Mouse (Mus musculus): ENCODE data around the gene Abcc8. TPM values are rescaled to one million over a fixed set of nuclear protein-coding genes. Genes with fewer than 3 reads are reported as not detected.

Gene Abcc8
- 1.6 and 3.0 TPM in 2 replicates for polyA plus RNA-seq (2015; fragmentation: Nextera tagmentation; extraction: Ambion mirVana)

GRCm38 (mm10) chr7:46179431-46180275 is at the start of gene Abcc8:
TSS of gene Abcc8 (minus strand) at chr7:46180033.
- WGBS: under 1% methylated on average over 70 of the region's 75 CpGs
- no peak within 1 kb of the TSS for H3K9ac ChIP-seq
- H3K4me3 ChIP-seq: peak within 1 kb of the TSS; percentile 36
- H3K9me3 ChIP-seq: no peaks in the 10 kb centered on the region
- H3K4me1 ChIP-seq: peaks cover 11% of the 10 kb centered on the region; the same call in 1 of the 2 replicates
- H3K36me3 ChIP-seq: no peaks in the 10 kb centered on the region
- ATAC-seq (ENCODE audit: borderline replicate concordance, extremely low read depth, low FRiP score, low TSS enrichment): peak; percentile 27; the same call in 1 of the 2 replicates
- peaks cover 53% of the 10 kb centered on the region for H3K27me3 ChIP-seq
- peak within 1 kb of the TSS; percentile 69 for H3K4me2 ChIP-seq
- H3K27ac ChIP-seq: no peak within 1 kb of the TSS

- Histone ChIP-seq H3K4me1 (no peaks in the 10 kb centered on the region), H3K36me3 (no peaks in the 10 kb centered on the region), H3K4me2 (no peak overlapping the region), H3K9ac (no peak overlapping the region), H3K27ac (no peak overlapping the region), H3K27me3 (no peaks in the 10 kb centered on the region), H3K4me3 (no peak overlapping the region), H3K9me3 (no peaks in the 10 kb centered on the region)
- 56% methylated on average over 4 of the region's 4 CpGs for WGBS
- no peak for ATAC-seq (ENCODE audit: borderline replicate concordance, extremely low read depth, low FRiP score, low TSS enrichment)
Measured at GRCm38 (mm10) chr7:46226936-46227335, 47.1 kb upstream of the Abcc8 start.

- Histone ChIP-seq H3K27me3 (no peaks in the 10 kb centered on the region), H3K9ac (no peak overlapping the region), H3K27ac (no peak overlapping the region), H3K4me3 (no peak overlapping the region), H3K36me3 (no peaks in the 10 kb centered on the region), H3K4me2 (no peak overlapping the region), H3K4me1 (no peaks in the 10 kb centered on the region), H3K9me3 (no peaks in the 10 kb centered on the region)
- ATAC-seq (ENCODE audit: borderline replicate concordance, extremely low read depth, low FRiP score, low TSS enrichment): no peak
- WGBS: 23% methylated on average over 7 of the region's 7 CpGs
Measured at GRCm38 (mm10) chr7:46226253-46226652, 46.4 kb upstream of the Abcc8 start.

GRCm38 (mm10) chr7:46220591-46221129 is 40.8 kb upstream of the Abcc8 start:
- Histone ChIP-seq H3K4me1 (no peaks in the 10 kb centered on the region), H3K4me3 (no peak overlapping the region), H3K9ac (no peak overlapping the region), H3K9me3 (no peaks in the 10 kb centered on the region), H3K27ac (no peak overlapping the region), H3K36me3 (no peaks in the 10 kb centered on the region), H3K27me3 (peaks cover 7% of the 10 kb centered on the region; the same call in 1 of the 2 replicates), H3K4me2 (no peak overlapping the region)
- ATAC-seq (ENCODE audit: borderline replicate concordance, extremely low read depth, low FRiP score, low TSS enrichment): no peak
- WGBS: 50% methylated on average over 8 of the region's 8 CpGs

- no peaks in the 10 kb centered on the region for H3K36me3 ChIP-seq
- 0 out of 2 replicates have a peak, but pooled peaks have one; percentile 37 for ATAC-seq (ENCODE audit: borderline replicate concordance, extremely low read depth, low FRiP score, low TSS enrichment)
- no peak overlapping the region for H3K9ac ChIP-seq
- WGBS: 13% methylated on average over 11 of the region's 11 CpGs
- no peak overlapping the region for H3K4me2 ChIP-seq
- peaks cover 7% of the 10 kb centered on the region; the same call in 1 of the 2 replicates for H3K27me3 ChIP-seq
- H3K27ac ChIP-seq: no peak overlapping the region
- no peaks in the 10 kb centered on the region for H3K9me3 ChIP-seq
- H3K4me1 ChIP-seq: no peaks in the 10 kb centered on the region
- H3K4me3 ChIP-seq: no peak overlapping the region
Measured at GRCm38 (mm10) chr7:46218415-46218814, 38.6 kb upstream of the Abcc8 start.

- no peaks in the 10 kb centered on the region for H3K4me1 ChIP-seq
- no peak overlapping the region for H3K4me3 ChIP-seq
- H3K27me3 ChIP-seq: peaks cover 7% of the 10 kb centered on the region; the same call in 1 of the 2 replicates
- no peaks in the 10 kb centered on the region for H3K36me3 ChIP-seq
- no peaks in the 10 kb centered on the region for H3K9me3 ChIP-seq
- no peak for ATAC-seq (ENCODE audit: borderline replicate concordance, extremely low read depth, low FRiP score, low TSS enrichment)
- no peak overlapping the region for H3K9ac ChIP-seq
- H3K27ac ChIP-seq: no peak overlapping the region
- no peak overlapping the region for H3K4me2 ChIP-seq
- WGBS: 58% methylated on average over 2 of the region's 2 CpGs
Measured at GRCm38 (mm10) chr7:46216481-46216880, 36.6 kb upstream of the Abcc8 start.

GRCm38 (mm10) chr7:46210276-46210675 is 30.4 kb upstream of the Abcc8 start:
- no peak for ATAC-seq (ENCODE audit: borderline replicate concordance, extremely low read depth, low FRiP score, low TSS enrichment)
- H3K4me3 ChIP-seq: no peak overlapping the region
- WGBS: 76% methylated on average over 6 of the region's 6 CpGs

GRCm38 (mm10) chr7:46208131-46208530 is 28.3 kb upstream of the Abcc8 start:
- ATAC-seq (ENCODE audit: borderline replicate concordance, extremely low read depth, low FRiP score, low TSS enrichment): no peak
- H3K27ac ChIP-seq: no peak overlapping the region
- no peak overlapping the region for H3K4me2 ChIP-seq
- no peaks in the 10 kb centered on the region for H3K27me3 ChIP-seq
- H3K4me1 ChIP-seq: no peaks in the 10 kb centered on the region
- WGBS: 83% methylated on average over 8 of the region's 8 CpGs
- no peak overlapping the region for H3K4me3 ChIP-seq
- no peak overlapping the region for H3K9ac ChIP-seq
- H3K36me3 ChIP-seq: no peaks in the 10 kb centered on the region
- H3K9me3 ChIP-seq: no peaks in the 10 kb centered on the region

More at GRCm38 (mm10) chr7:46210276-46210675, 30.4 kb upstream of the Abcc8 start:
- Histone ChIP-seq H3K27me3 (no peaks in the 10 kb centered on the region), H3K9me3 (no peaks in the 10 kb centered on the region), H3K36me3 (no peaks in the 10 kb centered on the region), H3K9ac (no peak overlapping the region), H3K4me2 (no peak overlapping the region), H3K4me1 (no peaks in the 10 kb centered on the region), H3K27ac (no peak overlapping the region)

GRCm38 (mm10) chr7:46204775-46205174 is 24.9 kb upstream of the Abcc8 start:
- Histone ChIP-seq H3K4me3 (no peak overlapping the region), H3K36me3 (no peaks in the 10 kb centered on the region), H3K9ac (no peak overlapping the region), H3K27me3 (no peaks in the 10 kb centered on the region), H3K4me1 (no peaks in the 10 kb centered on the region), H3K9me3 (no peaks in the 10 kb centered on the region), H3K4me2 (no peak overlapping the region), H3K27ac (no peak overlapping the region)
- 56% methylated on average over 6 of the region's 6 CpGs for WGBS
- no peak for ATAC-seq (ENCODE audit: borderline replicate concordance, extremely low read depth, low FRiP score, low TSS enrichment)

GRCm38 (mm10) chr7:46204046-46204471 is 24.2 kb upstream of the Abcc8 start:
- H3K27me3 ChIP-seq: no peaks in the 10 kb centered on the region
- no peaks in the 10 kb centered on the region for H3K9me3 ChIP-seq
- no peaks in the 10 kb centered on the region for H3K4me1 ChIP-seq
- H3K4me2 ChIP-seq: no peak overlapping the region
- no peak for ATAC-seq (ENCODE audit: borderline replicate concordance, extremely low read depth, low FRiP score, low TSS enrichment)
- H3K4me3 ChIP-seq: no peak overlapping the region
- no peaks in the 10 kb centered on the region for H3K36me3 ChIP-seq
- H3K27ac ChIP-seq: no peak overlapping the region
- 34% methylated on average over 11 of the region's 11 CpGs for WGBS
- no peak overlapping the region for H3K9ac ChIP-seq

- H3K36me3 ChIP-seq: no peaks in the 10 kb centered on the region
- H3K27ac ChIP-seq: no peak overlapping the region
- WGBS: 13% methylated on average over 14 of the region's 14 CpGs
- H3K9ac ChIP-seq: no peak overlapping the region
- H3K27me3 ChIP-seq: no peaks in the 10 kb centered on the region
- ATAC-seq (ENCODE audit: borderline replicate concordance, extremely low read depth, low FRiP score, low TSS enrichment): no peak
- no peaks in the 10 kb centered on the region for H3K9me3 ChIP-seq
- H3K4me1 ChIP-seq: no peaks in the 10 kb centered on the region
- no peak overlapping the region for H3K4me2 ChIP-seq
- H3K4me3 ChIP-seq: no peak overlapping the region
Measured at GRCm38 (mm10) chr7:46201649-46202048, 21.8 kb upstream of the Abcc8 start.

GRCm38 (mm10) chr7:46200021-46200420 is 20.2 kb upstream of the Abcc8 start:
- Histone ChIP-seq H3K27me3 (no peaks in the 10 kb centered on the region), H3K27ac (no peak overlapping the region), H3K36me3 (no peaks in the 10 kb centered on the region), H3K4me1 (no peaks in the 10 kb centered on the region), H3K4me3 (no peak overlapping the region), H3K4me2 (no peak overlapping the region), H3K9ac (no peak overlapping the region), H3K9me3 (no peaks in the 10 kb centered on the region)
- no peak for ATAC-seq (ENCODE audit: borderline replicate concordance, extremely low read depth, low FRiP score, low TSS enrichment)
- WGBS: 61% methylated on average over 6 of the region's 6 CpGs

Measured in lung, embryonic 15.5 days (tissue).